Mouse (Mus musculus): ENCODE data around the gene Fam129a. TPM values are rescaled to one million over a fixed set of nuclear protein-coding genes. Genes with fewer than 3 reads are reported as not detected.
"Not testable (repeated sequence)": the region's sequence is repeated elsewhere in the genome, so short reads cannot be mapped to it uniquely, and the experiment has no call there.

Gene Fam129a
- polyA plus RNA-seq, 1 experiment: not detected

- TF ChIP-seq POLR2A (IDR thresholded peaks at IDR 0.05; ENCODE audit: insufficient read depth, low read depth, low read length): no peak
- TF ChIP-seq CTCF (IDR thresholded peaks at IDR 0.05; ENCODE audit: insufficient read depth, low read depth, low read length): no peak
- Histone ChIP-seq H3K4me3 (ENCODE audit: insufficient read depth, low read depth, low read length) (no peak overlapping the region), H3K27ac (ENCODE audit: insufficient read depth, low read depth, low read length) (no peak overlapping the region), H3K4me1 (ENCODE audit: control insufficient read depth, insufficient read depth, low read length) (peaks cover 2% of the 10 kb centered on the region; the same call in 1 of the 2 replicates)
- WGBS: 80% methylated on average over 5 of the region's 5 CpGs
These were observed 148.9 kb downstream of the Fam129a start for GRCm38 (mm10) chr1:151719911-151720310.

GRCm38 (mm10) chr1:151720566-151720965 lies 149.6 kb downstream of the Fam129a start:
- Histone ChIP-seq H3K27ac (ENCODE audit: insufficient read depth, low read depth, low read length) (no peak overlapping the region), H3K4me1 (ENCODE audit: control insufficient read depth, insufficient read depth, low read length) (peaks cover 2% of the 10 kb centered on the region; the same call in 1 of the 2 replicates), H3K4me3 (ENCODE audit: insufficient read depth, low read depth, low read length) (no peak overlapping the region)
- TF ChIP-seq CTCF (IDR thresholded peaks at IDR 0.05; ENCODE audit: insufficient read depth, low read depth, low read length): no peak
- TF ChIP-seq POLR2A (IDR thresholded peaks at IDR 0.05; ENCODE audit: insufficient read depth, low read depth, low read length): no peak
- WGBS: 91% methylated on average over 2 of the region's 2 CpGs

- Histone ChIP-seq H3K27ac (ENCODE audit: insufficient read depth, low read depth, low read length) (no peak overlapping the region), H3K4me3 (ENCODE audit: insufficient read depth, low read depth, low read length) (no peak overlapping the region), H3K4me1 (ENCODE audit: control insufficient read depth, insufficient read depth, low read length) (peaks cover 2% of the 10 kb centered on the region; the same call in 1 of the 2 replicates)
- WGBS: 25% methylated on average over 10 of the region's 10 CpGs
- TF ChIP-seq CTCF (IDR thresholded peaks at IDR 0.05; ENCODE audit: insufficient read depth, low read depth, low read length) (no peak), POLR2A (IDR thresholded peaks at IDR 0.05; ENCODE audit: insufficient read depth, low read depth, low read length) (no peak)
These were observed 150.5 kb downstream of the Fam129a start for GRCm38 (mm10) chr1:151721357-151721983.

- no peak for TF ChIP-seq POLR2A (IDR thresholded peaks at IDR 0.05; ENCODE audit: insufficient read depth, low read depth, low read length)
- TF ChIP-seq CTCF (IDR thresholded peaks at IDR 0.05; ENCODE audit: insufficient read depth, low read depth, low read length): no peak
- Histone ChIP-seq H3K27ac (ENCODE audit: insufficient read depth, low read depth, low read length) (no peak overlapping the region), H3K4me1 (ENCODE audit: control insufficient read depth, insufficient read depth, low read length) (peaks cover 2% of the 10 kb centered on the region; the same call in 1 of the 2 replicates), H3K4me3 (ENCODE audit: insufficient read depth, low read depth, low read length) (no peak overlapping the region)
- 92% methylated on average over 4 of the region's 4 CpGs for WGBS
These were observed 152.8 kb downstream of the Fam129a start for GRCm38 (mm10) chr1:151723771-151724170.

GRCm38 (mm10) chr1:151725590-151725989 lies 154.6 kb downstream of the Fam129a start:
- 90% methylated on average over 2 of the region's 2 CpGs for WGBS
- TF ChIP-seq CTCF (IDR thresholded peaks at IDR 0.05; ENCODE audit: insufficient read depth, low read depth, low read length): no peak
- TF ChIP-seq POLR2A (IDR thresholded peaks at IDR 0.05; ENCODE audit: insufficient read depth, low read depth, low read length): no peak
- H3K27ac ChIP-seq (ENCODE audit: insufficient read depth, low read depth, low read length): no peak overlapping the region
- no peak overlapping the region for H3K4me3 ChIP-seq (ENCODE audit: insufficient read depth, low read depth, low read length)
- 0 out of 2 replicates have a peak, but pooled peaks cover 2% of the 10 kb centered on the region for H3K4me1 ChIP-seq (ENCODE audit: control insufficient read depth, insufficient read depth, low read length)

- WGBS: 77% methylated on average over 6 of the region's 6 CpGs
- H3K27ac ChIP-seq (ENCODE audit: insufficient read depth, low read depth, low read length): no peak overlapping the region
These were observed 155.4 kb downstream of the Fam129a start for GRCm38 (mm10) chr1:151726358-151726757.

GRCm38 (mm10) chr1:151728141-151728540 lies 157.2 kb downstream of the Fam129a start:
- over 99% methylated on average over 4 of the region's 4 CpGs for WGBS
- Histone ChIP-seq H3K27ac (ENCODE audit: insufficient read depth, low read depth, low read length) (no peak overlapping the region), H3K4me1 (ENCODE audit: control insufficient read depth, insufficient read depth, low read length) (no peaks in the 10 kb centered on the region), H3K4me3 (ENCODE audit: insufficient read depth, low read depth, low read length) (no peak overlapping the region)
- TF ChIP-seq CTCF (IDR thresholded peaks at IDR 0.05; ENCODE audit: insufficient read depth, low read depth, low read length): no peak
- no peak for TF ChIP-seq POLR2A (IDR thresholded peaks at IDR 0.05; ENCODE audit: insufficient read depth, low read depth, low read length)

More at GRCm38 (mm10) chr1:151726358-151726757, 155.4 kb downstream of the Fam129a start:
- Histone ChIP-seq H3K4me1 (ENCODE audit: control insufficient read depth, insufficient read depth, low read length) (0 out of 2 replicates have a peak, but pooled peaks cover 2% of the 10 kb centered on the region), H3K4me3 (ENCODE audit: insufficient read depth, low read depth, low read length) (no peak overlapping the region)
- TF ChIP-seq POLR2A (IDR thresholded peaks at IDR 0.05; ENCODE audit: insufficient read depth, low read depth, low read length): no peak
- no peak for TF ChIP-seq CTCF (IDR thresholded peaks at IDR 0.05; ENCODE audit: insufficient read depth, low read depth, low read length)

GRCm38 (mm10) chr1:151737146-151737545 lies 166.2 kb downstream of the Fam129a start:
- Histone ChIP-seq H3K27ac (ENCODE audit: insufficient read depth, low read depth, low read length) (no peak overlapping the region), H3K4me3 (ENCODE audit: insufficient read depth, low read depth, low read length) (no peak overlapping the region), H3K4me1 (ENCODE audit: control insufficient read depth, insufficient read depth, low read length) (no peaks in the 10 kb centered on the region)
- 85% methylated on average over 2 of the region's 2 CpGs for WGBS
- TF ChIP-seq CTCF (IDR thresholded peaks at IDR 0.05; ENCODE audit: insufficient read depth, low read depth, low read length) (no peak), POLR2A (IDR thresholded peaks at IDR 0.05; ENCODE audit: insufficient read depth, low read depth, low read length) (no peak)

- TF ChIP-seq CTCF (IDR thresholded peaks at IDR 0.05; ENCODE audit: insufficient read depth, low read depth, low read length): no peak
- no peak for TF ChIP-seq POLR2A (IDR thresholded peaks at IDR 0.05; ENCODE audit: insufficient read depth, low read depth, low read length)
- 58% methylated on average over 7 of the region's 7 CpGs for WGBS
- Histone ChIP-seq H3K4me1 (ENCODE audit: control insufficient read depth, insufficient read depth, low read length) (no peaks in the 10 kb centered on the region), H3K27ac (ENCODE audit: insufficient read depth, low read depth, low read length) (no peak overlapping the region), H3K4me3 (ENCODE audit: insufficient read depth, low read depth, low read length) (no peak overlapping the region)
These were observed 170.2 kb downstream of the Fam129a start for GRCm38 (mm10) chr1:151741199-151741621.

GRCm38 (mm10) chr1:151749894-151750293 lies 178.9 kb downstream of the Fam129a start:
- not testable (repeated sequence) for H3K4me3 ChIP-seq (ENCODE audit: insufficient read depth, low read depth, low read length); H3K4me1 ChIP-seq (ENCODE audit: control insufficient read depth, insufficient read depth, low read length); H3K27ac ChIP-seq (ENCODE audit: insufficient read depth, low read depth, low read length)
- 95% methylated on average over 2 of the region's 2 CpGs for WGBS

Data from olfactory bulb, adult 2 months (tissue).